Mouse (Mus musculus) thymus, postnatal 25 days (tissue): ENCODE data around the gene Inka1.

Source experiments
- DNase-seq: peaks from one replicate; pipeline ENCODE4 v3.0.0; 2022

The Inka1 gene

GRCm38 (mm10) chr9:107983421-107983890 lies 2.2 kb downstream of the Inka1 start:
- DNase-seq: peak; percentile 54

- peak; percentile 76 for DNase-seq
These were observed 2.9 kb downstream of the Inka1 start, which contains the start of gene Gm20661 for GRCm38 (mm10) chr9:107982681-107983346. Gene Gm20661, plus strand, starts transcription at chr9:107983058.

GRCm38 (mm10) chr9:107981684-107982605 lies 3.7 kb downstream of the Inka1 start:
- DNase-seq: peak; percentile 28

- DNase-seq: no peak
These were observed 6.9 kb downstream of the Inka1 start for GRCm38 (mm10) chr9:107978815-107979214.

GRCm38 (mm10) chr9:107975399-107976386 lies 10.0 kb downstream of the Inka1 start, which contains the start of gene Uba7:
Gene Uba7, plus strand, starts transcription at chr9:107975505.
- DNase-seq: peak; percentile 61

GRCm38 (mm10) chr9:107974491-107975171 lies 11.0 kb downstream of the Inka1 start:
- no peak for DNase-seq

- DNase-seq: no peak
These were observed 13.8 kb downstream of the Inka1 start for GRCm38 (mm10) chr9:107971690-107972541.

- no peak for DNase-seq
These were observed 15.4 kb downstream of the Inka1 start for GRCm38 (mm10) chr9:107970311-107970710.

- no peak for DNase-seq
These were observed 17.1 kb downstream of the Inka1 start for GRCm38 (mm10) chr9:107968531-107968930.

GRCm38 (mm10) chr9:107967437-107967836 lies 18.2 kb downstream of the Inka1 start:
- DNase-seq: no peak

GRCm38 (mm10) chr9:107966676-107967075 lies 19.0 kb downstream of the Inka1 start:
- DNase-seq: no peak

- no peak for DNase-seq
These were observed 21.0 kb downstream of the Inka1 start for GRCm38 (mm10) chr9:107964681-107965080.

GRCm38 (mm10) chr9:107963700-107964099 lies 22.0 kb downstream of the Inka1 start:
- peak; percentile 72 for DNase-seq

- DNase-seq: no peak
These were observed 22.8 kb downstream of the Inka1 start for GRCm38 (mm10) chr9:107962916-107963315.

- DNase-seq: peak; percentile 24
These were observed 23.8 kb downstream of the Inka1 start for GRCm38 (mm10) chr9:107961881-107962280.

GRCm38 (mm10) chr9:107961351-107961762 lies 24.3 kb downstream of the Inka1 start:
- no peak for DNase-seq

- DNase-seq: peak; percentile 19
These were observed 24.8 kb downstream of the Inka1 start for GRCm38 (mm10) chr9:107960928-107961327.

GRCm38 (mm10) chr9:107959896-107960295 lies 25.8 kb downstream of the Inka1 start:
- DNase-seq: no peak

GRCm38 (mm10) chr9:107957141-107957540 lies 28.5 kb downstream of the Inka1 start:
- DNase-seq: no peak

GRCm38 (mm10) chr9:107955613-107956289 lies 29.9 kb downstream of the Inka1 start:
- DNase-seq: no peak
